Mouse (Mus musculus): Measurements from ENCODE around the gene Vmn2r115.
"Not testable (repeated sequence)": the region's sequence is repeated elsewhere in the genome, so short reads cannot be mapped to it uniquely, and the experiment has no call there.

The Vmn2r115 gene

DNA sequence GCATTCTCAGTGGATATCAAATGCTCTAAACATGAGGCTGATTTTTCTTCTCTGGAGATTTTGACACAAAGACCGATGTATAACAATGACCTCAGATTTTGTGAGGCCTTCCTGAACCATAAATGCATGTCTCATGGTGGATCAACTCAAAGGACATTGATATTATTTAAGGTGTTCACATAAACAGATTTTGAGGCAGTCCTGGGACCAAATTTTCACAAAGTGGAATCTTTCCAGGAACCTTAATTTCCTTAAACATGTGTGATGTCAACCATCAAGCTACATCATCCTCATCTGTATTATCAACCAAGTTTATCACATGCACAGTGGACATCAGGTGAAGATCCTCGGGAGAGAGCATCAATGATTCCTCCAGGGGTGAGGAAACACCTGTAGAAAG, at the start of gene Vmn2r115:
Gene Vmn2r115 (plus strand): TSS at position 301 of the 400 bp plus-strand sequence.
- not testable (repeated sequence) for DNase-seq

DNA sequence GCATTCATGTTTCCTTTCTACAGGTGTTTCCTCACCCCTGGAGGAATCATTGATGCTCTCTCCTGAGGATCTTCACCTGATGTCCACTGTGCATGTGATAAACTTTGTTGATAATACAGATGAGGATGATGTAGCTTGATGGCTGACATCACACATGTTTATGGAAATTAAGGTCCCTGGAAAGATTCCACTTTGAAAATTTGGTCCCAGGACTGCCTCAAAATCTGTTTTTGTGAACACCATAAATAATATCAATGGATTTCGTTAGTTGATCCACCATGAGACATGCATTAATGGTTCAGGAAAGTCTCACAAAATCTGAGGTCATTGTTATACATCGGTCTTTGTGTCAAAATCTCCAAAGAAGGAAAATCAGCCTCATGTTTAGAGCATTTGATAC, 31.1 kb upstream of the Vmn2r115 start, which contains the start of gene Vmn2r114:
Gene Vmn2r114 (minus strand): TSS at position 101 of the 400 bp plus-strand sequence.
- DNase-seq: not testable (repeated sequence)

DNA sequence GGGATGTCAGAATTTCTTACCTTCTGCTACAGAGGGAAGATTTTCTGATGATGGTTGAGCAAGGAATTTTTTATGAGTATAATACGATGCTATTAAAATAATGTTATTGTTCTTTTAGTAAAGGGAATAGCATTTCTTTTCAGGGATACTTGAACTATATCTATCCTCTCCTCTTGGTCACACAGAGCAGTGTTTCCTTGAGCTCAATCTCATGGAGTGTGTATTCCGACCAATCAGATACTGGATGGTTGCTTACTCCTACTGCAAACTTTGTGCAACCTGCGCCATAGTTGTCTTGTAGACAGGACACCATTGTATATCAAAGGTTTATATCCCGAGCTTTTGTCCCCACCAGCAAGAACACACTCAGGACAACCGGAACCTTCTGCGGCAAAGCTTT, 12.9 kb upstream of the Vmn2r115 start:
- DNase-seq: no peak

DNA sequence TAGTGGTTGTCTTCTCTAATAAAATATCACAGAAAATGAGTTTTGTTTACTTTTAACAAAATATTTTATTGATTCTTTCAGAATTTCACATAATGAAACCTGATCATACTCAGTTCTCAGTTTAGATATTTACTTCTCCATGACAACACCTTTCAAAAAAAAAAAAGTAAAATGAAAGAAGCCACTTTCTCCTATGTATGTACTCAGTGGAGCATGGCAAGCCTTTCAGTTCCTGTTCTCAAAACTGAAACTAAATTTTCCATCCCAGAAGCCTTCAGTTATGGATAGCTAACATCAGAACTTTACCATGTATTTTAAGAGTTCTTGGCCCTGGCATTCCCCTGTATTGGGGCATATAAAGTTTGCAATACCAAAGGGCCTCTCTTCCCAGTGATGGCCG, 8.1 kb downstream of the Vmn2r115 start:
- DNase-seq: no peak

DNA sequence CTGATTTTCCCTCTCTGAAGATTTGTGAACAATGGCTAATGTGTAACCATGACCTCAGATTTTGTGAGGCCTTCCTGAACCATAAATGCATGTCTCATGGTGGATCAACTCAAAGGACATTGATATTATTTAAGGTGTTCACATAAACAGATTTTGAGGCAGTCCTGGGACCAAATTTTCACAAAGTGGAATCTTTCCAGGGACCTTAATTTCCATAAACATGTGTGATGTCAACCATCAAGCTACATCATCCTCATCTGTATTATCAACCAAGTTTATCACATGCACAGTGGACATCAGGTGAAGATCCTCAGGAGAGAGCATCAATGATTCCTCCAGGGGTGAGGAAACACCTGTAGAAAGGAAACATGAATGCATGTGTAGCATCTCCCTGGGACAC, 40.8 kb downstream of the Vmn2r115 start, which contains the start of gene Vmn2r116:
Gene Vmn2r116 (plus strand): TSS at position 301 of the 400 bp plus-strand sequence.
- DNase-seq: not testable (repeated sequence)

All from cerebellum, postnatal 25 days (tissue).